ENCODE assay signal across 15 mouse cellular contexts in genomic region chr14:27042280-27042983, GRCm38 (mm10). TPM values are rescaled to one million over a fixed set of nuclear protein-coding genes. Genes with fewer than 3 reads are reported as not detected.
DNase-seq lines count a peak whose midpoint lies in the region; ATAC-seq and TF ChIP-seq lines count a peak whose summit lies in the region.
"Had no signal": no experiment of that assay in that cellular context is flagged by ENCODE, and none has a peak within 500 bp of the region (broad histone marks: within the 10 kb centered on the region; RNA-seq: fewer than 3 reads in every experiment).

No protein-coding gene starts in this region.

- H3K4me3 ChIP-seq in midbrain, embryonic 13.5 days (replicated peaks), result no peak overlapping the region
- no peak overlapping the region for H3K4me3 ChIP-seq in midbrain, postnatal 0 days (ENCODE audit: low read depth, low read length)
- H3K4me3 ChIP-seq in embryonic facial prominence, embryonic 12.5 days, result no peak overlapping the region
- no peak overlapping the region for H3K4me3 ChIP-seq in kidney, embryonic 14.5 days (ENCODE audit: low read length)

- H3K4me2 ChIP-seq in midbrain, embryonic 13.5 days (replicated peaks), result 0 out of 2 replicates have a peak overlapping the region, but pooled peaks have one; percentile 11
- H3K4me2 ChIP-seq in midbrain, postnatal 0 days (ENCODE audit: low read depth, low read length, poor library complexity, severe bottlenecking), result no peak overlapping the region
- H3K4me2 ChIP-seq in embryonic facial prominence, embryonic 12.5 days (replicated peaks), result peak overlapping the region; percentile 69
- H3K4me2 ChIP-seq in kidney, embryonic 14.5 days (replicated peaks; ENCODE audit: low read depth, low read length), result no peak overlapping the region; the same call in 1 of the 2 replicates
- H3K4me2 ChIP-seq: lung, embryonic 14.5 days had no signal

- WGBS in midbrain, embryonic 13.5 days, result 54% methylated on average over 8 of the region's 8 CpGs
- WGBS in midbrain, postnatal 0 days, result 53% methylated on average over 8 of the region's 8 CpGs
- WGBS in embryonic facial prominence, embryonic 12.5 days, result 36% methylated on average over 8 of the region's 8 CpGs
- 19% methylated on average over 8 of the region's 8 CpGs for WGBS in kidney, embryonic 14.5 days

- peaks cover 50% of the 10 kb centered on the region for H3K27me3 ChIP-seq in midbrain, embryonic 13.5 days
- H3K27me3 ChIP-seq in midbrain, postnatal 0 days (ENCODE audit: insufficient read depth, low read length), result peaks cover 6% of the 10 kb centered on the region
- H3K27me3 ChIP-seq in embryonic facial prominence, embryonic 12.5 days, result no peaks in the 10 kb centered on the region
- H3K27me3 ChIP-seq in kidney, embryonic 14.5 days (ENCODE audit: control insufficient read depth, insufficient read depth, low read length), result peaks cover 4% of the 10 kb centered on the region

- TF ChIP-seq CTCF in midbrain, postnatal 0 days (IDR thresholded peaks at IDR 0.05), result no peak

- H3K9ac ChIP-seq in midbrain, embryonic 13.5 days (replicated peaks), result no peak overlapping the region
- H3K9ac ChIP-seq in midbrain, postnatal 0 days (replicated peaks; ENCODE audit: low read length, poor library complexity, severe bottlenecking), result no peak overlapping the region
- H3K9ac ChIP-seq in embryonic facial prominence, embryonic 12.5 days, result no peak overlapping the region
- H3K9ac ChIP-seq in kidney, embryonic 14.5 days (ENCODE audit: low read depth, low read length), result no peak overlapping the region
- H3K9ac ChIP-seq: lung, embryonic 14.5 days had no signal

- DNase-seq in midbrain, postnatal 0 days (ENCODE audit: low spot score), result no peak
- DNase-seq in urinary bladder, postnatal 14 days (ENCODE audit: low spot score), result no peak
- DNase-seq in c-Kit-positive CD71-positive TER-119-positive erythroid progenitor cells, embryonic 14.5 days (ENCODE audit: low spot score), result no peak
- DNase-seq in cerebellum, adult 9-11 months, result no peak
- DNase-seq: adrenal gland, adult 2 months; cerebellum, postnatal 10 days; heart, postnatal 4 days; lung, embryonic 14.5 days had no signal

- peaks cover 30% of the 10 kb centered on the region for H3K4me1 ChIP-seq in midbrain, embryonic 13.5 days (replicated peaks)
- no peaks in the 10 kb centered on the region; the same call in 1 of the 2 replicates for H3K4me1 ChIP-seq in midbrain, postnatal 0 days (ENCODE audit: insufficient read depth, low read length)
- H3K4me1 ChIP-seq in embryonic facial prominence, embryonic 12.5 days, result peaks cover 68% of the 10 kb centered on the region
- peaks cover 51% of the 10 kb centered on the region for H3K4me1 ChIP-seq in kidney, embryonic 14.5 days (ENCODE audit: control insufficient read depth, insufficient read depth, low read length)

- H3K9me3 ChIP-seq in midbrain, embryonic 13.5 days, result no peaks in the 10 kb centered on the region
- H3K9me3 ChIP-seq in midbrain, postnatal 0 days (ENCODE audit: low read length), result no peaks in the 10 kb centered on the region
- H3K9me3 ChIP-seq in embryonic facial prominence, embryonic 12.5 days, result no peaks in the 10 kb centered on the region
- no peaks in the 10 kb centered on the region for H3K9me3 ChIP-seq in kidney, embryonic 14.5 days (ENCODE audit: control insufficient read depth, low read length)
- H3K9me3 ChIP-seq: G1E had no signal

- ATAC-seq in midbrain, embryonic 13.5 days, result no peak
- ATAC-seq in midbrain, postnatal 0 days (ENCODE audit: low FRiP score), result no peak
- ATAC-seq in embryonic facial prominence, embryonic 12.5 days (ENCODE audit: insufficient number of reproducible peaks, insufficient read depth, low FRiP score, low TSS enrichment), result no peak
- ATAC-seq in kidney, embryonic 14.5 days (ENCODE audit: low FRiP score, low TSS enrichment), result no peak
- peak; percentile 69 for ATAC-seq in megakaryocyte progenitor cell, adult 5-6 weeks (replicated peaks; ENCODE audit: poor library complexity)

- H3K27ac ChIP-seq in midbrain, embryonic 13.5 days, result no peak overlapping the region
- no peak overlapping the region for H3K27ac ChIP-seq in midbrain, postnatal 0 days (ENCODE audit: low read depth, low read length)
- 0 out of 2 replicates have a peak overlapping the region, but pooled peaks have one; percentile 50 for H3K27ac ChIP-seq in embryonic facial prominence, embryonic 12.5 days
- peak overlapping the region; percentile 82; the same call in 1 of the 2 replicates for H3K27ac ChIP-seq in kidney, embryonic 14.5 days (ENCODE audit: low read depth, low read length)

- no peaks in the 10 kb centered on the region for H3K36me3 ChIP-seq in midbrain, embryonic 13.5 days
- H3K36me3 ChIP-seq in midbrain, postnatal 0 days (ENCODE audit: insufficient read depth, low read length), result peaks cover 5% of the 10 kb centered on the region; the same call in 1 of the 2 replicates
- no peaks in the 10 kb centered on the region for H3K36me3 ChIP-seq in embryonic facial prominence, embryonic 12.5 days
- no peaks in the 10 kb centered on the region for H3K36me3 ChIP-seq in kidney, embryonic 14.5 days (ENCODE audit: control insufficient read depth, insufficient read depth, low read length)
- H3K36me3 ChIP-seq: G1E had no signal

RNA-seq across cellular contexts. Expression of gene Il17rd, which starts 3.7 kb away (rescaled TPM):
- 2.5 and 2.8 TPM in 2 replicates for polyA plus RNA-seq in midbrain, embryonic 13.5 days (2015; fragmentation: Nextera tagmentation; extraction: Ambion mirVana)
- 9.1 TPM in 2 replicates for total RNA-seq in midbrain, postnatal 0 days (2014; rRNA removed)
- 1.2 and 1.5 TPM in 2 replicates for polyA plus RNA-seq in midbrain, postnatal 0 days (2015; fragmentation: Nextera tagmentation; extraction: Ambion mirVana)
- 10.3 and 11.2 TPM in 2 replicates for polyA plus RNA-seq in embryonic facial prominence, embryonic 12.5 days (2016; fragmentation: Nextera tagmentation; extraction: Ambion mirVana)
- 6.8 and 9.2 TPM in 2 replicates for polyA plus RNA-seq in kidney, embryonic 14.5 days (2014; fragmentation: Nextera tagmentation; extraction: Ambion mirVana)
- not detected in 2 replicates for total RNA-seq in megakaryocyte progenitor cell, adult 5-6 weeks (2015)
- not detected in 2 replicates for total RNA-seq in megakaryocyte progenitor cell, adult 5-6 weeks (2017)
- polyA plus RNA-seq: G1E had no signal

RNA-seq across cellular contexts. Expression of gene Hesx1, which starts 48.2 kb away (rescaled TPM):
- not detected in 2 replicates for polyA plus RNA-seq in midbrain, embryonic 13.5 days (2015; fragmentation: Nextera tagmentation; extraction: Ambion mirVana)
- total RNA-seq in midbrain, postnatal 0 days (2014; rRNA removed), result 0.88 TPM in 1 of 2 replicates, not detected in the other
- 0.16 and 0.40 TPM in 2 replicates for polyA plus RNA-seq in midbrain, postnatal 0 days (2015; fragmentation: Nextera tagmentation; extraction: Ambion mirVana)
- polyA plus RNA-seq in embryonic facial prominence, embryonic 12.5 days (2016; fragmentation: Nextera tagmentation; extraction: Ambion mirVana), result 0.88 and 2.7 TPM in 2 replicates
- 0.99 and 1.4 TPM in 2 replicates for polyA plus RNA-seq in kidney, embryonic 14.5 days (2014; fragmentation: Nextera tagmentation; extraction: Ambion mirVana)
- total RNA-seq in megakaryocyte progenitor cell, adult 5-6 weeks (2015), result 1.0 and 1.4 TPM in 2 replicates
- 1.1 and 1.3 TPM in 2 replicates for total RNA-seq in megakaryocyte progenitor cell, adult 5-6 weeks (2017)
- total RNA-seq: adrenal gland, adult 2 months; G1E; layer of hippocampus, postnatal 14 days had no signal
- polyA plus RNA-seq: adrenal gland, adult 2 months; frontal cortex, adult 2 months; G1E; lung, embryonic 14.5 days had no signal

Comparison
In these comparisons a context has a peak if more than half of its experiments do, and no peak if none do; other contexts are left out.
1. H3K4me2 ChIP-seq: peak in midbrain, embryonic 13.5 days (single experiment) and embryonic facial prominence, embryonic 12.5 days (single experiment); none in midbrain, postnatal 0 days (single experiment) and kidney, embryonic 14.5 days (single experiment).
2. H3K27ac ChIP-seq: peak in embryonic facial prominence, embryonic 12.5 days (single experiment) and kidney, embryonic 14.5 days (single experiment); none in midbrain, embryonic 13.5 days (single experiment) and midbrain, postnatal 0 days (single experiment).